Mouse (Mus musculus): ENCODE results near the gene Enah. TPM values are rescaled to one million over a fixed set of nuclear protein-coding genes. Genes with fewer than 3 reads are reported as not detected.

The Enah gene
- total and polyA plus RNA-seq, 3 experiments, result 0.45 to 0.69 TPM; not detected in 1

DNA sequence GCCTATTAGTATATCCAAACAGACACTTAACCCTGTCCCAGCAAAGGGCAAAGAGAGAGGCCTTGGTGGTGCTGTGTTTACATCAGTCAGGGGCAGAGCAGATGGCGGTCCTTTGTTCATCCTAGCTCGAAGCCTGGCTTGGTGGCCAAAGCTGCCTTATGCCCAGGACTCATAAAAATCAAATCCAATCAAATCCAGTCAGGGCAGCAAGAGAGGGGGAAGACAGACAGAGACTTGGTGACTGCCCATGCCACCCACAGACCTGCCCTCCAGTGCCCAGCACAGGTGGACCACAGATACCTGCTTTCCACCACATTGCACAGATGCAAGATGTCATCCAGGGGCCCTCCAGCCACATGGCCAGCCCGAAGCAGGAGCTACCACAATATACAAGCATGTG lies 143.1 kb downstream of the Enah start:
- Histone ChIP-seq H3K36me3 (ENCODE audit: control insufficient read depth in 1 of 2, insufficient read depth in 2 of 2, low read length in 2 of 2) (no peaks in the 10 kb centered on the region), H3K4me1 (ENCODE audit: control insufficient read depth in 1 of 2, insufficient read depth in 2 of 2, low read length in 2 of 2) (peaks cover 0 to 11% of the 10 kb centered on the region in 2 experiments; a peak in 2 of 4 replicates), H3K27me3 (ENCODE audit: control insufficient read depth in 1 of 2, insufficient read depth in 2 of 2, low read length in 2 of 2) (no peaks in the 10 kb centered on the region), H3K9me3 (replicated peaks; ENCODE audit: insufficient read depth, low read length) (no peaks in the 10 kb centered on the region), H3K4me3 (ENCODE audit: control insufficient read depth in 1 of 2, insufficient read depth in 1 of 2, low read depth in 2 of 2, low read length in 2 of 2) (no peak overlapping the region), H3K27ac (ENCODE audit: control insufficient read depth, low read depth, low read length) (no peak overlapping the region), H3K9ac (ENCODE audit: control insufficient read depth, low read depth, low read length, poor library complexity, severe bottlenecking) (no peak overlapping the region), H3K79me2 (ENCODE audit: control insufficient read depth, insufficient read depth, low read length, poor library complexity) (no peaks in the 10 kb centered on the region)
- no peak for DNase-seq (ENCODE audit: low read depth, low spot score)
- TF ChIP-seq NELFE (IDR thresholded peaks at IDR 0.05; ENCODE audit: low read depth, low read length) (no peak), MAZ (IDR thresholded peaks at IDR 0.05; ENCODE audit: low read depth, low read length) (no peak), POLR2AphosphoS5 (IDR thresholded peaks at IDR 0.05; ENCODE audit: borderline replicate concordance, low read depth, low read length) (no peak), ZC3H11A (IDR thresholded peaks at IDR 0.05; ENCODE audit: low read depth, low read length) (no peak), CHD2 (IDR thresholded peaks at IDR 0.05; ENCODE audit: low read length) (no peak), POLR2A (IDR thresholded peaks at IDR 0.05; ENCODE audit: control insufficient read depth in 1 of 2, insufficient read depth in 1 of 2, low read depth in 1 of 2, low read length in 2 of 2, poor library complexity in 1 of 2) (no peak), RAD21 (IDR thresholded peaks at IDR 0.05; ENCODE audit: low read depth, low read length) (no peak), UBTF (IDR thresholded peaks at IDR 0.05; ENCODE audit: borderline replicate concordance, insufficient read depth, low read depth, low read length) (no peak), BHLHE40 (IDR thresholded peaks at IDR 0.05; ENCODE audit: borderline replicate concordance, low read depth, low read length) (no peak), MXI1 (IDR thresholded peaks at IDR 0.05; ENCODE audit: low read depth, low read length) (no peak), ELF1 (IDR thresholded peaks at IDR 0.05; ENCODE audit: low read depth, low read length) (no peak), ETS1 (IDR thresholded peaks at IDR 0.05; ENCODE audit: low read depth, low read length) (no peak), KAT2A (conservative IDR thresholded peaks at IDR 0.05; ENCODE audit: low read depth, low read length) (no peak), MAFK (IDR thresholded peaks at IDR 0.05; ENCODE audit: borderline replicate concordance, low read depth, low read length) (no peak), USF2 (IDR thresholded peaks at IDR 0.05; ENCODE audit: borderline replicate concordance in 1 of 2, insufficient read depth in 1 of 2, low read depth in 1 of 2, low read length in 2 of 2) (no peak), EP300 (IDR thresholded peaks at IDR 0.05; ENCODE audit: low read depth in 1 of 2, low read length in 2 of 2) (no peak), GATA1 (IDR thresholded peaks at IDR 0.05; ENCODE audit: low read depth, low read length) (no peak)

DNA sequence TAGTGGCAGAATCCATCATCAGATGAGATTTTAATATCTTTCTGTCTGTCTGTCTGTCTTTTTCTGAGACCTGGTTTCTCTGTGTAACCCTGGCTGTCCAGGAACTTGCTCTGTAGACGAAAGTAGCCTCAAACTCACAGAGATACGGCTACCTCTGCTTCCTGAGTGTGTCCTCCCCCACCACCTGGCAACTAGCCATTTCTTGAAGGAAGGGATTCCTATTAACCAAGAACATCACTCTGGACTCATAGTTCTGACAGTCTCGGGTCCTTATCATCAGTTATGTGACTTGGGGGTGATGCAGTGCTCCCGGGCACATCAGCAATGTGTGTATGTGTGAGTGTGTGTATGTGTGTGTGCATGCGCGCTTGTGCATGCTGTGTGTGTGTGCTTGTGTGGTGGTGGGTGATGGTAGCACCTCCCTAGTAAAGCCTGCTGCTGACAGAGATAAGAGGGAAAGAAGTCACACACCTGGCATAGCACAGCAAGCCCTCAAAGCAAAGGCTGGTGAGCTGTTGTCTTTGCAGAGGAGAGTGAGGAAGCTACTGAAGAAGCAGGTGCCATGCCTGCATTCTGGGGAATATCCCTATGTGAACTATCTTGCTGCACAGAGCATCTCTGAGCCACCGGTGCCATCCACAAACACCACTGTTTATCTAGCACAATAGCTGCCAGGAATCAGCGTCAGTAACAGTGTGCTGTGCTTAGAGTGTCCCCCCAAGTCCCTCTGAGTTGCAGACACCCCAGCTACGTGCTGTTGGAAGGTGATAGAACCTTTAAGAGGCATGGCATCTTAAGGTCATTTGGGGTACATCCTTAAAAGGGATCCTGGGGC lies 146.5 kb downstream of the Enah start:
- H3K9me3 ChIP-seq (replicated peaks; ENCODE audit: insufficient read depth, low read length), result no peaks in the 10 kb centered on the region
- peaks cover 0 to 11% of the 10 kb centered on the region in 2 experiments; a peak in 2 of 4 replicates for H3K4me1 ChIP-seq (ENCODE audit: control insufficient read depth in 1 of 2, insufficient read depth in 2 of 2, low read length in 2 of 2)
- H3K9ac ChIP-seq (ENCODE audit: control insufficient read depth, low read depth, low read length, poor library complexity, severe bottlenecking), result no peak overlapping the region
- H3K79me2 ChIP-seq (ENCODE audit: control insufficient read depth, insufficient read depth, low read length, poor library complexity), result no peaks in the 10 kb centered on the region
- no peaks in the 10 kb centered on the region for H3K36me3 ChIP-seq (ENCODE audit: control insufficient read depth in 1 of 2, insufficient read depth in 2 of 2, low read length in 2 of 2)
- TF ChIP-seq USF1 (IDR thresholded peaks at IDR 0.05; ENCODE audit: low read depth, low read length) (no peak), TAL1 (IDR thresholded peaks at IDR 0.05; ENCODE audit: low read length) (peak; percentile 23; the same call in 1 of the 2 replicates), TCF12 (IDR thresholded peaks at IDR 0.05; ENCODE audit: low read depth, low read length) (0 out of 2 replicates have a peak, but pooled peaks have one; percentile 13), EP300 (IDR thresholded peaks at IDR 0.05; ENCODE audit: low read depth in 1 of 2, low read length in 2 of 2) (peak in 1 of 2 experiments; percentile 20; a peak in 1 of 4 replicates)
- peak; percentile 47 for DNase-seq (ENCODE audit: low read depth, low spot score)
- no peaks in the 10 kb centered on the region for H3K27me3 ChIP-seq (ENCODE audit: control insufficient read depth in 1 of 2, insufficient read depth in 2 of 2, low read length in 2 of 2)
- no peak overlapping the region for H3K4me3 ChIP-seq (ENCODE audit: control insufficient read depth in 1 of 2, insufficient read depth in 1 of 2, low read depth in 2 of 2, low read length in 2 of 2)
- H3K27ac ChIP-seq (ENCODE audit: control insufficient read depth, low read depth, low read length), result no peak overlapping the region

Measured in MEL (cell line).